Mouse (Mus musculus): Measurements from ENCODE around the gene Ifrd2. TPM values are rescaled to one million over a fixed set of nuclear protein-coding genes. Genes with fewer than 3 reads are reported as not detected.

The Ifrd2 gene
- total RNA-seq, 2 experiments from 2014 or later: 34.6 to 40.4 TPM

DNA sequence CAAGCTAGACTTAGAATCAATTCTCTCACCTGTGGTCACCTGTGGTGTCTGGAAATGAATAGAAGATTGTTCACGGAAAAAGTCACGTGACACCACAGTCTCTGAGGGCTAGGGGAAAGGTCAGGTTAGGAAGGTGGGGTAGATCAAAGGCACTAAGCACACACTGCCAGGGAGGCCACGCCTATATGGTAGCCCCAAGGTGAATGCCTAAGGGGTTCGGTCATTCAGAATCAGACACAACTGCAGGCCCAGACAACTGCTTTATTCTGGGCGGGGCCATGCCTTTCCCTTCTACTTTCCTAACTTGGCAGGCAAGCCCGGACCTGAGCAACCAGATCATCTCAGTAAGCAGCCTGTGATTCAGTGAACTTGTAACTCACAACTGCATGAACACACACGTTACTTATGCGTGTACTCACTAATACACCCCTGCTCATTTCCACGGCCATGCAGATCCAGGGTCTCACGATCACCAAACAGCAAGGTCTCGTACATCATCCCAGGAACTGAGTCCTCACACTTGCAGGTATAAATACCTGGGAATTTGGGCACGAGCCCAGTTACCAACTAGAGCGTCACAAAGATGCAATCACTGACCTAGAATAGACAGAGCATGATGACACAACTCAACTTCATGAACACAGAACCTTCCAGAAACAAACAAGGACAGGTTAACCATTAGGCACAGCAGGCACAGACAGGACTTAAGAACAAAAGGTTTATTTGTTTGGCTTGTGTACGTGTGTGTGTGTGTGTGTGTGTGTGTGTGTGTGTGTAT, 11.7 kb upstream of the Ifrd2 start:
- DNase-seq: no peak

DNA sequence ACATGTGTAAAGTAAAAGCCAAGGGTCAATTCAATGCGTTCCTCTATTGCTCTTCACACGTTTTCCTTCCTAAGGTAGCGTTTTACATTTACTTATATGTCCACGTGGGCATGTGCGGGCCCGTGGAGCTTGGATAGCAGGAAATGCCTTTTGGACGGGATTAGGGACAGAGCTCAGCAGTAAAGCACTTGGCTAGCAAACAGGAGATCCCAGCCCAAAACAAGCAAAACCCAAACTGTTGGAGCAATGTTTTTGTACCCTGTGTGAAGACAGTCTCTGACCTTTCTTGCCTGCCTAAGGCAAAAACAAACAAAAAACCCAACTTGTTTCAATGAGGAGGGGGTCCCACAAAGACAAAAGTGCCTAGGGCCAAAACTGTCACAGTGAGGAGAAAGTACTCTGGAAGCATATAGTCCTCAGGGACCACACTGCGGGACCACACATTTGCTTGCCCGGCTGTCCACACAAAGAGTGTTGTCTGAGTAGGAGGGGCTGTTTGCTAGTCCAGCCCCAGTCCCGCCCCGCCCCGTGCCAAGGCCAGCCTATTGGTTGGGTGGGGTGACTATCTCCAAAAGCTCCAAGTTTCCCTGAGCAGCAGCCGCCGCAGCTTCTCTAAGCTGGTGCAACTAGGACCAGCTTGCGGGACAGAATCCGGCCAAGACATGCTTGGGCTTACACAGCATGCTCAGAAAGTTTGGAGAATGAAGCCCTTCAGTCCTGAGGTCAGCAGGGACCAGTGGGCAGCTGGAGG, 10.9 kb upstream of the Ifrd2 start, which contains the start of gene Hyal1:
Gene Hyal1 (plus strand): TSS at position 571 of the 751 bp plus-strand sequence.
- peak; percentile 86 for DNase-seq

DNA sequence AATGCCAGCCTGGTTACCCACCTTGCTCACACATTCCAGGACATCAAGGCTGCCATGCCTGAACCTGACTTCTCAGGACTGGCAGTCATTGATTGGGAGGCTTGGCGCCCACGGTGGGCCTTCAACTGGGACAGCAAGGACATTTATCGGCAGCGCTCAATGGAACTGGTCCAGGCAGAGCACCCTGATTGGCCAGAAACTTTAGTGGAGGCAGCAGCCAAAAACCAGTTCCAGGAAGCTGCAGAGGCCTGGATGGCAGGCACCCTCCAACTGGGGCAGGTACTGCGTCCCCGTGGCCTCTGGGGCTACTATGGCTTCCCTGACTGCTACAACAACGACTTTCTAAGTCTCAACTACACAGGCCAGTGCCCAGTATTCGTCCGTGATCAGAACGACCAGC, 9.6 kb upstream of the Ifrd2 start:
- no peak for DNase-seq

DNA sequence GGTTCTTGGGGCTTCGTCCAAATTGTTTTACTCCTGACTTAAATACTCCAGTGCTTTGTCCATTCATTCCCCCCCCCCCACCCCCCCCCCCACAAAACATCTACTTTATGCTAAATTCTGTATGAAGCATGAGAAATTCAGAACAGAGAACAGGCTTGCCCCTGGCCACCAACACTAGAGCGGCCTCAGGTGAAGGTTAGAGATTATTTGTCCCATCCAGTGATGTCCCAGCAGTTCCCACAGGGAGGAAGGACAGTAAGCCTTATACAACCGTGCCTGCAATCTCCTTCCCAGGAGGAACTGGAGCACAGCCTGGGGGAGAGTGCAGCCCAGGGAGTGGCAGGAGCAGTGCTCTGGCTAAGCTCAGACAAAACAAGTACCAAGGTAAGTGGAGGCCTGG, 8.9 kb upstream of the Ifrd2 start, which contains the start of gene Naa80:
Gene Naa80 (plus strand): TSS at position 301 of the 400 bp plus-strand sequence.
- DNase-seq: no peak

DNA sequence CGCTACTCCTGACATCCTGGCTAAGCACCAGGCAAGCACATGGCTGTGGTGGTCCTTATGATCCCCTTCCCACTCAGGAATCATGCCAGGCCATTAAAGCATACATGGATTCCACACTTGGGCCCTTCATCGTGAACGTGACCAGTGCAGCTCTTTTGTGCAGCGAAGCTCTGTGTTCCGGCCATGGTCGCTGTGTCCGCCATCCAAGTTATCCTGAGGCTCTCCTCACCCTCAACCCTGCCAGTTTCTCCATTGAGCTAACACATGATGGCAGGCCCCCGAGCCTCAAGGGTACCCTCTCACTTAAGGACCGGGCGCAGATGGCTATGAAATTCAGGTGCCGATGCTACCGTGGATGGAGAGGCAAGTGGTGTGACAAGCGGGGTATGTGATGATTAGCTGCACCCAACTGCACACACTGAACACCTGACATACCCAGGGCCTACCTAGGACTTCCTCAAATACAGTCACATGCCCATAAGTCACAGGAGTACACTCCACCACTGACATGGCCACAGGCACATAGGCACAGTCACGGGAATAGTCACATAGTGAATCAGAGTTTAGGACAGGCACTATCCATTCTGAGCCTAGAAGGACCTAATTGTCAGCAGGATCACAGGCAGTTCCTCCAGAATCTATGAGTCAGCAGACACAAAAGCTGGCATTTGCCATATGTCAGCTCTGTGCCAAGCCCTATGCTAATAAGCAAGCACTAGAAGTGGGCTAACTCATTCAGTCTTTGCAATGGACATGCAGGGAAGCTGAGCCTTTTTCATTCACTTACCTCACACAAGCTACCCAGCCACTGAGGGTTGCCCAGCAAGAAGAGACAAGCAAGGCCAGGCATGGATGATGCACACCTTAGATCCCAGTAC, 8.2 kb upstream of the Ifrd2 start:
- no peak for DNase-seq

DNA sequence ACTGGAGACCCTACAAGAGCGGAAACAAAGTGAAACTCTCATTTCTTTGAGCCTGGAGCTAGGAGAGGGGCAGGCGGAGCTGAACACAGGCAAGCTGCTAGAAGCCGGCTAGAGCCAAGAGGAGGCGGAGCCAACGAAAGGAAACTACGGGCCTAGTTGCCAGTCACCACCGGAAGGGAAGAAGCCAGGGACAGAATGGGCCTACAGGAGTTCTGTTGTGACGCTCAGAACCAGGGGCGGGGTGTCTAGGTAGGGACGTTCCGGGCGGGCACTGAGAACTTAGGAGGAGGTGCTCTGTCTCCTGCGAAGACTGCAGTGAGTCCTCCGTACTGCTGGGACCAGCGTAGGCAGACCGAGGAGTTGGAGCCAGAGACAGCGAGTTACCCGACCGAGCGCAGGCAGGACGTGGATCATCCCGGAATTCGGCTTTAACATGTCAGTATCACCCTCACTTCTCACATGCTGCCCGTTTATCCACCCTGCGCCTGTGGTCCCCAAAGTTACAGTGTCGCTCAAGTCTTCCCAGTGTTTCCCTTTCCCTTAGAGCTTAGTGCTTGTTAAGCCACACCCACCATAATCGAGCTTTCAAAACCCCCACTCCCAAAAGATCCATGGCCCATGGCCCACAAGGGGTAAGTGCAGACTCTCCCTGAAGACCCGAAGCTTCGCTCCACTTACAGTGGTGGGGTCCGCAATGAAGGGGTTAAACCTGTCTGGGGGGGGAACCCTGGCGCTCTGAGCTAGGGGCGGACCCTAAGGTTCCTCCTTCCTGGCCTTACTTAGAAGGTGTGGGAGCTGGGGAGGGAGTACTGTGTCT, 6.7 kb upstream of the Ifrd2 start, which contains the start of gene Hyal3:
Gene Hyal3 (plus strand): TSS at position 318 of the 817 bp plus-strand sequence.
- peak; percentile 83 for DNase-seq

DNA sequence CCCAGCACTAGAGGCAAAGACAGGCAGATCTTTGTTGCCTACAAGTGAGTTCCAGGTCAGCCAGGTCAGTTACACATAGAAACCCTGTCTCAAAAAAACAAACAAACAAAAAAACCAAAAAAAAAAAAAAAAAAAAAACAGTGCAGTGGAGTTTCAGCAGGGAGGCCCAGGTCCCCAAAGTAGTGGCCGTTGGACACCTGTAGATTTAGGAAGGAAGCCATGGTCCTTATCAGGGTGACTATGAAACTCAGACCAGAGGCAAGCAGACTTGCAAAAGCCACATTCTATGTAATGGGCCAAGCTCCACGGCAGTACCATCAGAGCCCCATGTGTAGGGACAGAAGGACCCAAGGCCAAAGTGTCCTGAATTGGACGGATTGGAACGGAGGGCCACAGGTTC, 5.9 kb upstream of the Ifrd2 start:
- no peak for DNase-seq

DNA sequence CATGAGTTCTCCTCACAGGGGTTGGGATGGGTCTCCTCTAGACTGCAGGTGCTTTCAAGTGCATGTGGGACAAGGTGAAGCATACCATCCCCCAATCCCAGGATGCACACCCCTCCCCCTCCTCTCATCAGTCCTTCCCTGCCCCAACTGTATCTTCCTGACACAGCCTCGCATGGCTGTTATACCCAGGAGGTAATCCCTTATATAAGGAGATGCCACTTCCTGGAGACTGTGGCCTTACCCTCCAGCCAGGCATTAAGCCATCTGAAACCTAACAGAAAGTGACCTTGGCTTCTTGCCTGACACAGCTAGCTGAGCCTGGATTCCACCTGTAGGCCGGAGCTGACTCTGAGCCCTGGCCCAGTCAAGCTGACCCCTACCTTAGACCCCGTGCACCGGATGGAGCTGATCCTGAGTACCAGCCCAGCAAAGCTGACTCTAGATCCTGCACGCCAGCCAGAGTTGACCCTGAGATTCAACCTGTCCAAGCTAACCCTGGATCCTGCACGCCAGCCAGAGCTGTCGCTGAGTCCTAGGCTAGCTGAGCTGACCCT, 4.9 kb upstream of the Ifrd2 start:
- no peak for DNase-seq

DNA sequence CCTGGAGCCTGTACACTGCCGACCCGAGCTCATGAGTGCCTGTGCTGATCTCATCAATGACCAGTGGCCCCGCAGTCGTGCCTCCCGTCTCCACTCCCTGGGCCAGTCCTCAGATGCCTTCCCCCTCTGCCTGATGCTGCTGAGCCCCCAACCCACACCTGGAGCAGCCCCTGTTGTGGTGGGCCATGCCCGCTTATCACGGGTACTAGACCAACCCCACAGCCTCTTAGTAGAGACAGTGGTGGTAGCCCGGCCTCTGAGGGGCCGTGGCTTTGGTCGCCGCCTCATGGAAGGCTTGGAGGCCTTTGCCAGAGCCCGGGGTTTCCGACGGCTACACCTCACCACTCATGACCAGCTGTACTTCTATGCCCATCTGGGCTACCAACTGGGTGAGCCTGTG, 4.3 kb upstream of the Ifrd2 start:
- DNase-seq: no peak

DNA sequence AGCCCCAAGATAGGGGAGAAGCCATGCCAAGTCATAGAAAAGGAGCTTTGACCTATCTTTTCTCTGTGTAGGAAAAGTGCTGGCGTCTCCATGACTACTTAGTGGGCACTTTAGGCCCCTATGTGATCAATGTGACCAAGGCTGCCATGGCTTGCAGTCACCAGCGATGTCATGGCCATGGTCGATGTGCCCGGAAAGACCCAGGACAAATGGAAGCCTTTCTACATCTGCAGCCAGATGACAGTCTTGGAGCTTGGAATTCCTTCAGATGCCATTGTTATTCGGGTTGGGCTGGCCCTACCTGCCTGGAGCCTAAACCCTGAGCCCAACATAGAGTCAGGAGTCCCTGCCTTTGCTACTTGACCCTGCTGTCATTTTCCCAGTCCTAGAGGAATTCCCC, 938 bp upstream of the Ifrd2 start:
- no peak for DNase-seq

DNA sequence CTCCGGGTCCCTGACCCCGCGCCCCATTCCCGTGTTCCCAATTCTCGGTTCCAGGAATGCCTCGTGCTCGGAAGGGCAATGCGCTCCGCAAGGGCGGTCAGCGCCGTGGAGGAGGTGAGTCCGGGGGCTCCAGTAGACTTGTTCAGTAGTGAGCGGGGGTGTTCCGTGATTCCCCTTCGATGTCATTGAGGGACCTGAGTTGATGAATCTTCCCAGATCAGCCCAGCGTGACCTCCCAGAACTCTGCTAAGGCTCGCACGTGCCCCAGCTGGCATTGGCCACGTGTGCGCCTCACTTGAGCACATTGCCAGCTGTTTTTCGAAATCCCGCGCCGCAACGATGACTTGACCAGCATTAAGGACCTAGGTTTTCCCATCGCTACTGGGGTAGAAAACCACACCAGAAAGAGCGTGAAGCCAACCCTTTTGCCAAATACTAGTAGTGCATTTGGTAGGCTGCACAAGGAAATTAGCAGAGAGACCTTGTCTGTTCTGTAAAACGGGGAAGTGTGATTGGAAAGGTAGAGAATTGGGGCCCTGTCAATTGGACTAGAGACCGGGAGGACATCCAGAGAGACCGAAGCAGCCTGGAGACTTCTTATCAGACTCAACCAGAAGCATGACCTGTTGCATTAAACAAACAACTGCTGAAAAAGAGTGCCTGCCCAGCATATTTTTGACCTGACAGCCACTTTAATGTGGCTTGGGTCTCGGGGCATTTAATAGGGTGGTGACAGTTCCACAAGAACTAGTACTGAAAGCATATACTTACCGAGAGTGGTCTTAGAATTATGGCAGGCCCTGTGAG, 594 bp downstream of the Ifrd2 start:
- DNase-seq: peak; percentile 53

DNA sequence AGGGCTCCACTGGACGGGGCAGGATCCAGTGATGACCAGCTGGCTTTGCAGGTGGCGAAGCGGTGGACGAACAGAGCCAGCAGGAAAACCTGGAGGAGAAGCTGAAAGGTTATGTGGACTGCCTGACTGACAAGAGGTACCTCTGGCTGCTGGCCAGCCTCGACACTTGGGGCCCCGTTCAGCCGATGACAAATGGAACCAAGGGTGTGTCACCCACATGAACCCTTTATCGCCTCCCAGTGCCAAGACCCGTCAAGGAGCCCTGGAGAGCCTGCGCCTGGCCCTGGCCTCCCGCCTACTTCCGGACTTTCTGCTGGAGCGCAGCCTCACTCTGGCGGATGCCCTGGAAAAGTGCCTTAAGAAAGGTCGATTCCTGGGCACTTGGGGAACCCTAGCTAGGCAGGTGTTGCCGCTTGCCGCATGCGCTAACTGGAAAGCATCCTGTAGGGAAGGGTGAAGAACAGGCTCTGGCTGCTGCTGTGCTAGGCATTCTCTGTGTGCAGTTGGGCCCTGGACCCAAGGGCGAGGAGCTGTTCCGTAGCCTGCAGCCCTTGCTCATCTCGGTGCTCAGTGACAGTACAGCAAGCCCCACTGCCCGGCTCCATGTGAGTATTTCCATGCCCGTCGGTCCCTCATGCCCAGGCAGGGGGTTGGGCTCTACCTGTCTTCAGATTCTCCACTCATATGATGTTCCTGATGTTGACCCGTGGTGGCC, 2.8 kb downstream of the Ifrd2 start:
- no peak for DNase-seq

DNA sequence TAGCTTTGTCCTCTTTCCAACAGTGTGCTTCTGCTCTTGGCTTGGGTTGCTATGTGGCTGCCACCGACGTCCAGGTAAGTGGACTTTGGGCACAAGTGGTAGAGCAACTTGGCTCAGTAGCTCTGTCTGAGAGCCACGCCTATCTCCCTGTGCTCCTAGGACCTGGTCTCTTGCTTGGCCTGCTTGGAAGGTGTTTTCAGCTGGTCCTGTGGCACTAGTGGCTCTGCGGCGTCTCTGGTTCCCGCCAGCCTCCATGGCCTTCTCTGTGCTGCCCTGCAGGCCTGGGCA, 3.3 kb downstream of the Ifrd2 start:
- no peak for DNase-seq

DNA sequence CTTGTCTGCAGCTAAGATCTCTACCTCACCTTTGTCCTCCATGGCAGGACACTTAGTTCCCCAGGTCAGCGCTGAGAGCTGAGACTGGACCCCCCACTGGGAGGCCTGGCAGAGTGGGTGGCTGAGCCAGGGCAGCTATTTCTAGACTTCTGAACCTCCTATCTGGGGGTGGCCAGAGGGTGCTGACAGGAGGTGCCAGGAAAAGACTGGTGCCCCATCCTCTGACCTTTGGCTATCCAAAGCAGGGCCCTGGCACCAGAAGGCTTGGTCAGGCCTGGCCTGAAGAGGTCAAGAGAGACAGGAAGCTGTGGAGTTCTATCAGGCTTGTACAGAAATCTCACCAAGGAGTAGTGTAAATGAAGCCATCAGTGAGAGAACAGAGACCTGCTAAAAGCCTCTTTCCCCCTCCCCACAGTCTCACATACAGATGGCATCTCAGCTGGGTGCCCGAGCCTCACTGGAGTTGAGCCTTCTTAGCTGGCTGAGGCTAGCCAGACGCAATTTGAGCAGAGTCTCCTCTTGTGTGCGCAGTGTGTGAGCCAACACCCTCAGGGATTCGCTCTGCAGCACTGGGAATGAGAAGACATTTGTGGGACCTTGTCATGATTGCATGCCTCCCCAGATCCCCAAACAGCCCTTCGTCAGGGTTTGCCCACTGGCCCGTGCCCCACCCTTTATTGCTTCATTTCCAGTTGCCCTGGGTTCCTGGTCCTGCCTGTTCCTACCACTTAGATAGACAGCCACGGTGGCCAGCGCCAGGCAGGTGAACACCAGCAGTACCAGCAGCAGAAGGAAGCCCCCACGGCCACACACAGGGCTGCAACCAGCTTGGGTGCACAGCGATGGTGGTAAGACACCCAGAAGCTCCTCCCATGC, 5.9 kb downstream of the Ifrd2 start:
- DNase-seq: no peak

DNA sequence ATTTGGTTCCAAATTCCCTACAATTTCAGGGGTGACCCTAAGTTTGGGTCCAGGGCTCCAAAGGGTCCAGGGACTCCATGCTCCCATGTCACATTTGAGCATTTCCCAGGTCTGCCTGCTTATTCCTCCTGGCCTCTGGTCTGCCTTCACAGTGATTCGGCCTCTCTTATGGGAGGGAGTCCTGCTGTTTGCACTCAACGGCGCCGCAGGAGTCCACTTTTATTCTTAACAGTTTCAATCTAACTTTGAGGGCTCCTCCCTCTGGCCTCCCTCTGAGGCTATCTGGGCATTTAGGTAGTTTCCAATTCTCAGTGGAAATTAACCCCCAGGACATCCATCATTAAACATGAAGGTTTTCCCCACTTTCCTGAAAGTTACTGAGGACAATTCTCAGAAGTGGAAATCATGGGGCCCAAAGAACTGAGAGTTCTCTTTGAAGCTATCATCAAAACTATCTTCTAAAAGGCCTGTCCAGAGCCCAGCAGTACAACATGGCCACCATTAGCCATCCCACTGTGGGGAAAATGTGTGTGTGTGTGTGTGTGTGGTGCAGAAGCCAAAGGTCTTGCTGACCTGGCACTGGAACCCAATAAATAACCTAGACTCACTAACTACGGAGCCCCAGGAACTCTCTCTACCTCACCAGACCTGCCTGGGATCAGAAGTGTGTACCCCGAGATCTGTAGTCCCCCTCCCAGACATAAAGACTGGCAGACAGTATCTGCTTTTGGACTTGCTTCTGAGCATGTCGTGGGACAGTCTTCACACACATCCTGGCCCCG, 7.0 kb downstream of the Ifrd2 start:
- DNase-seq: no peak

DNA sequence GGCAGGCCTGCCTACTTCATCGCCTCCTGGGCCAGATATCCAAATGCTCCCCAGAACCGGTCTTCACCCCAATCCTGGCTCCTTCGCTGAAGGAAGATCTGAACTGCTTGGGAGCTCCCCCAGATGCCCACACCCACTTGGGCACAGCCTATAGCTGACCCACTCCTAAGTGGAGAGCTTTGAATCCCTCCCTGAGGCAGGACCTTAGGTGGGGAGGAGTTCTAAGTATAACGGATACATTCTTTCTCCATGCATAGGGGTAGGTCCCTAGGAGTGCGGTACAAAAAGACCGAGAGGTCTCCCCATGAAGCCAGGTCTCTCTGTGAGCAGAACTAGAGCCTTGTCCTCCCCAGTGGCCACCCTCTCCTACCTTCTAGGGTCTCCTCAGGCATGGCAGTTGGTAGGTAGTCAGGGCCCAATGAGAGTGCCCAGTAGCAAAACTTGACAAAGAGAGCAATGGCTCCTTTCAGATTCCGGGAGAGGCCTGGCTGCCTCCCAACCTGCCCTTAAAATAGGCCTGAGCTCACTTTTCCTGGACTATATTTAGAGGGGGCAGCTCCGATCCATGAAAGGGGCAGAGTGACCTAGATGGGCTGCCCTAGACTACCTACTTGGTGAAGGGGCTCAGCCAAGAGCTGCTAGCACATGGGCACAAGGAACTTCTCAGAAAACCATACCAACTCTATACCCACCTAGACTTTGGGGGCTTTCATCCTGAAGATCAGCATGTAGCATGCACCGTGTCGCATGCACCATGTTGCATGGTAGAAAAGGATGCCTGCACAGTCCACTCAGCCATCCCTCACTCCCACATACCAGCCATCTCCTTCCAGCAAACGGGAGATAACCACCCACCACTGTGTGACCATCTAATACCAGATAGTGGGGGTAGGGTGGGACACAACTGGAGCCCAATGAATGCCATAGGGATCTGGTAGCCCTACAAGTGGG, 9.5 kb downstream of the Ifrd2 start:
- peak; percentile 65 for DNase-seq

DNA sequence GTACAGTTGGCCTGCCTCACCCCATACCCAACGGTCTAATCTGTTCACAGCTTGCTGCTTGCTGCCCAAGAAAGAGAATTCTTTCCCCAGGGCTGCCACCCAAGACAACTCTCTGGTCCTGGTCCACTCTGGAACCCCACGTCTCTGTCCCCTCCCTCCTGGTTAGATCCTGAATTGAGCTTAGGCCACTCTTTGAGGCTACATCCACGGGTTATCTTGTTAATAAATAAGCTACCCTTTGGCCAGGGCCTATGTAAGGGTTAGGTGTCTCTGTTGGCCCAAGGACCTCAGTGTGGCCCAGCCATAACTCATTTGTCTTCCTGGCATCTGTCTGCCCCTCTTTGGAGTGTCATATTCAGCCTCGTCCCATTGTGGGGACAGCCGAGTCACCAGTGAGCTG, 10.9 kb downstream of the Ifrd2 start:
- no peak for DNase-seq

Data from gastrocnemius, postnatal 10 days (tissue).